Mouse (Mus musculus) spleen, adult 2 months (tissue): ENCODE results near the gene Cep164. TPM values are rescaled to one million over a fixed set of nuclear protein-coding genes. Genes with fewer than 3 reads are reported as not detected.
"Not testable (repeated sequence)": the region's sequence is repeated elsewhere in the genome, so short reads cannot be mapped to it uniquely, and the experiment has no call there.

Source experiments
- DNase-seq, 2 experiments: peaks; one replicate each; pipeline versions ENCODE4 v3.0.0 to v3.0.0-alpha.2; 2012 to 2021; ENCODE audit warnings: low spot score in 2 of 2, low read depth in 1 of 2
- H3K27ac ChIP-seq: fragments of 200-500 bp; 2 replicates; pipeline ENCODE4 v1.5.1; 2012; ENCODE audit warnings: low read length, inconsistent platforms; ENCODE audit not compliant: insufficient read depth
- H3K27me3 ChIP-seq: fragments of 200-500 bp; 2 replicates; pipeline ENCODE4 v1.6.1; 2012; ENCODE audit warnings: mild to moderate bottlenecking, moderate library complexity, low read length, inconsistent platforms; ENCODE audit not compliant: control insufficient read depth, insufficient read depth
- H3K36me3 ChIP-seq: fragments of 200-500 bp; 2 replicates; pipeline ENCODE4 v1.6.1; 2012; ENCODE audit warnings: mild to moderate bottlenecking, low read length, inconsistent platforms; ENCODE audit not compliant: control insufficient read depth, insufficient read depth
- H3K4me1 ChIP-seq: fragments of 200-500 bp; 2 replicates; pipeline ENCODE4 v1.6.1; 2011; ENCODE audit warnings: inconsistent platforms; ENCODE audit not compliant: control insufficient read depth, insufficient read depth, insufficient read length
- H3K4me3 ChIP-seq: fragments of 200-500 bp; 2 replicates; pipeline ENCODE4 v1.5.1; 2011; ENCODE audit warnings: mild to moderate bottlenecking, inconsistent platforms; ENCODE audit not compliant: insufficient read depth, insufficient read length; ENCODE audit errors: extremely low read depth
- CTCF ChIP-seq: fragments of 200-500 bp; IDR thresholded peaks from 2 replicates; pipeline ENCODE4 v1.5.1; 2011; ENCODE audit warnings: mild to moderate bottlenecking, inconsistent platforms; ENCODE audit not compliant: insufficient read depth, insufficient read length, insufficient replicate concordance; ENCODE audit errors: extremely low read depth
- POLR2A ChIP-seq: fragments of 200-500 bp; IDR thresholded peaks from 2 replicates; pipeline ENCODE4 v1.6.1; 2011; ENCODE audit warnings: low read depth, low read length, inconsistent platforms
- WGBS: fragments of 180-500 bp; shearing (Covaris S2); methylation state at CpG from one replicate; pipeline ENCODE4 v1.1.7; 2018; 5-methylcytosine and 5-hydroxymethylcytosine counted together
- polyA plus RNA-seq: library from polyadenylated mRNA; depleted of rRNA; stranded (reverse); fragments of >200 nt; gene quantifications from 2 replicates; pipeline ENCODE4 v1.2.3, GENCODE M21; 2012

Gene Cep164
- polyA plus RNA-seq, 1 experiment, result 19.6 TPM

DNA sequence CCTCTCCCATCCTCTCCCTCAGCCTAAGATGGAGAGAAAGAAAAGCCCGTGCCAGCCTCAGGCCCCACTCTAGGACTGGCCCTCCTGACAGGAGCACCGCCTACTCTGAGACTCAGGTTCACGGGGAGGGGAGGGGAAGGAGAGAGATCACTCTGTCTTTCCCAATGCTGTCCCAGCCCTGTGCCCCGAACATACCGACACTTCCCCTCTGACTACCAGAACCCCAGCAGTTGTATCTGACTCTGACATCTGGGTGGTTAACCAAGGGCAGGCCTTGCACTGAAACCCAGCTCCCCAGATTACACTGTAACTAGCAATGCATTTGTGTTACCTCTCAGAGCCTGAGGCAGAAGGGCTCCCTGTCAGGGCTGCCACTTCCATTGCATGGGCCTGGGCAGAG is 40.1 kb downstream of the Cep164 start:
- 64% methylated on average over 5 of the region's 5 CpGs for WGBS
- H3K27ac ChIP-seq, result no peak overlapping the region
- H3K4me1 ChIP-seq, result no peaks in the 10 kb centered on the region; the same call in 1 of the 2 replicates
- H3K36me3 ChIP-seq, result no peaks in the 10 kb centered on the region
- TF ChIP-seq POLR2A (no peak), CTCF (no peak)
- no peaks in the 10 kb centered on the region for H3K27me3 ChIP-seq
- no peak for DNase-seq
- H3K4me3 ChIP-seq, result no peak overlapping the region

DNA sequence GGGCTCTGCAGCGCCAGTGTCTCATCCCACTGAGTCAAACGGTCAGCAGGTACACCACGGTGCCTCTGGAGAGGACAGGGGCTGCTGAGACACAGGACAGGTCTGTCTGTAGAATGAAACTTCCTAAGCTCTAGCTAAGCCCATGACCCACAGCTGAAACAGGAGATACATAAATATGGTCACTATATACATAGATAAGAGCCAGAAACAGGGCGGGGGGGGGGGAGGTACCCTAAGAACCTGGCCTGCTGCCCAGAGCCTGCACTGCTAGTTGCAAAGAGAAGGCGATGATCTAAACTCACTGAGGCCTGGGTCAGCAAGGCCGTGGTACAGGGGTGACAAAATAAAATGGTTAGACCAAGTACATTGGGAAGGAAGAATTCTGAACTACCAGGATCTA is 40.9 kb downstream of the Cep164 start:
- Histone ChIP-seq H3K27me3 (no peaks in the 10 kb centered on the region), H3K4me1 (no peaks in the 10 kb centered on the region; the same call in 1 of the 2 replicates), H3K4me3 (no peak overlapping the region), H3K27ac (peak overlapping the region; percentile 46; the same call in 1 of the 2 replicates), H3K36me3 (no peaks in the 10 kb centered on the region)
- WGBS, result 79% methylated on average over 6 of the region's 6 CpGs
- no peak for DNase-seq
- TF ChIP-seq CTCF (no peak), POLR2A (no peak)

DNA sequence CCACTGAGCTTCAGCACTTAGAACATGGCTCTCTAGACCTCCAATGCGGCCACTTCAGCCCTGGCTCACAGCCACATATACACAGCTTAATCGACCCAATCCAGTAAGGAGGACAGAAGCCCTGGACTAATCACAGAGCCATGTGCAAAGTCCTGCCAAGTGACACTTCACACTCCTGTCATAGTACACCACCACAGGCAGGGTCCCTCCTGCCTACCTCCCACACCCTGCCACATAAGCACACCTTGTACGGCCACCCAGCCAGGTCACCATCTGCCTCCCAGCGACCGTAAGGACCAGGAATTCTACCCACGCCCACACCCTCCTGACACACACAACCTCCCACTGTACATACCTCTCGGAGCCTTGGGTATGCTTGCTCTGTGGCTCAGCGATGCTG is 41.4 kb downstream of the Cep164 start:
- WGBS, result 93% methylated on average over 8 of the region's 8 CpGs
- Histone ChIP-seq H3K27ac (peak overlapping the region; percentile 46; the same call in 1 of the 2 replicates), H3K36me3 (no peaks in the 10 kb centered on the region), H3K4me1 (no peaks in the 10 kb centered on the region; the same call in 1 of the 2 replicates), H3K4me3 (no peak overlapping the region), H3K27me3 (no peaks in the 10 kb centered on the region)
- no peak for DNase-seq
- TF ChIP-seq CTCF (no peak), POLR2A (no peak)

DNA sequence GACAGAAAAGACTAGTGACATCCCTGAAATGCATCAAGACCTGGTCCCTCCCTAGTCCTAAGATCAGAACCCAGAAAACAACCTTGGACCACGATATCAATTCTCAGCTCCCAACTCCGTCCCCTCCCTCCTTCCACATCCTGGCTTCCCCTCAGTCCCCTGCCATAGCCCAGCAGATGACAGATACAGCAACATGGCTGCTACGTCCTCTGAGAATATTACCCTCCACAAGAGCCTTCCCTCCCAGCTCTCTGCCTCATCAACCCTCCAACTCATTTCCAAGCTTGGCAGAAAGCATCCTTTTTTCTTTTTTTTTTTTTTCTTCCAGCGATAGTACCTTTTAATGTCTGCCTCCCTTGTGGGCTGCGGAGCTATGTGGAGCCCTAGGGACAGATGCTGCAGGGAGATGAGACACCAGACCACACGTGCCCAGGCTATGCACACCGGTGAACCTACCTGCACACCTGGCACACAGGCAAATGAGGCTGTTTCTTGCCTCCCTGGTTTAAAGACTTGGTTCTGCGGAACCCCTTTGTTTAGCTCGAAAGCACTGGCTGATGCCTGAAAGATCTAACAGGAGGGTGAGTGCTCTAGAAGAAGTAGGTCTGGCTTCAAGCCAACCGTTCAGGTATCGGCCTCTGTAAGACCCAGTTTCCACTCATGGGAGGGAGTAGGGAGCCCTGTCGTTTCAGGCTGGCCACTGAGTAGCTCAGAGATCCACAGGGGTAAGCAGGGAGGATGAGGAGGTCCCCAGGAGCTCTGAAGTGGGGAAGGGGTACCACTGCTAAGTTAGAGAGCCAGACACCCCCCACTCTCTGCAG is 45.0 kb downstream of the Cep164 start:
- H3K36me3 ChIP-seq, result peaks cover 6% of the 10 kb centered on the region
- H3K27ac ChIP-seq, result no peak overlapping the region
- no peaks in the 10 kb centered on the region for H3K27me3 ChIP-seq
- WGBS, result 87% methylated on average over 12 of the region's 12 CpGs
- DNase-seq, result no peak
- no peak overlapping the region for H3K4me3 ChIP-seq
- TF ChIP-seq POLR2A, result no peak
- no peak for TF ChIP-seq CTCF
- no peaks in the 10 kb centered on the region for H3K4me1 ChIP-seq

DNA sequence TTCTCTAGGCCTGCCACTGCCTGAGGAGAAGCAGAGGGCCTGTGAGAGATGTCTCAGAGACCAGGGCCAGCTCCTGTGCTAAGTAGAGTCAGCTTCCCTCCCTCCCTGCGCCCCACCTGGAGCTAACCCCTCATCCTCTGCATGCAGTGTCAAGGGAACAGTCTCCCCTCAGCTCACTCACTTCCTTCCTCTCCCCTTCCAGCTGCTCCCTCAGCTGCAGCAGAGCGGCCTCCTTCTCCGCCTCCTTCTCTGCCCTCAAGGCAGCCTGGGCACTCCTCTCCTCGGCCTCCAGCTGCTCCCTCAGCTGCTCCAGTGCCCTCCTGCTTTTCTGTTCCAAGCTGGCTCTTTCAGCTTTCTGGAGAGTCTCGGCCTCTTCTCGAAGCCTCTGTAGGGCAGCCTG is 49.3 kb downstream of the Cep164 start:
- Histone ChIP-seq H3K4me3 (no peak overlapping the region), H3K36me3 (peaks cover 17% of the 10 kb centered on the region), H3K27ac (no peak overlapping the region), H3K27me3 (no peaks in the 10 kb centered on the region), H3K4me1 (no peaks in the 10 kb centered on the region)
- DNase-seq, result no peak
- 34% methylated on average over 5 of the region's 6 CpGs for WGBS
- no peak for TF ChIP-seq CTCF
- TF ChIP-seq POLR2A, result no peak

DNA sequence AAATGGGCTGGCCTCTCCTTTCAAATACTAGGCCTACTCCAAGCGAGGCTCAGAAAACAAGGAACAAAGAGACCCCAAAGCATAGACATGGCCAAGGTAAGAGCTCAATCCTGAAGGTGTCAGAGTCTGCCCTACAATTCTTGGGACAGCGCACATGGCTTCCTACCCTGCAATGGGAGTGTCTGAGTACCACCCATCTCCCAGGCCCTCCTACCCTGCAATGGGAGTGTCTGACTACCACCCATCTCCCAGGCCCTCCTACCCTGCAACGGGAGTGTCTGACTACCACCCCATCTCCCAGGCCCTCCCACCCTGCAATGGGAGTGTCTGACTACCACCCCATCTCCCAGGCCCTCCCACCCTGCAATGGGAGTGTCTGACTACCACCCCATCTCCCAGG is 52.3 kb downstream of the Cep164 start:
- not testable (repeated sequence) for H3K4me3 ChIP-seq, H3K27ac ChIP-seq, H3K4me1 ChIP-seq, H3K27me3 ChIP-seq, DNase-seq
- 84% methylated on average over 3 of the region's 3 CpGs for WGBS
- peaks cover 25% of the 10 kb centered on the region for H3K36me3 ChIP-seq

DNA sequence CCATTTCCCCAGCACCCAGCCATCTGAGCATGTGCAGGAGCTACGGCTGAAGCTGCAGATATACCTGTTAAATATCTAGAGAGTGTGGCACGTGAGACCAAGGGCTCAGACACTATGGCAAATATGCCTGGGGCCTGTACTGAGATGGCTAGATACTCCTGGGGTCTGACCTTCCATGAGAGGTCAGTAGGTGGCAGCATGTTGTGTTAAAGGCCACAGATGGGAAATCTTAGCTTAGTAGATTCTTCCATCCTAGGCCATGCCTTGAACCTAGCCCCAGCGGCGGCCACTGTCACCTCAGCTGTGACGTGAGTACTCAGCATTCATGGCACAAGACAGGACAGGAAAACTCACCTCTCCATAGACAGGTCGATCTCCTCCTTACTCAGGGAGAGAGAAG is 54.4 kb downstream of the Cep164 start:
- Histone ChIP-seq H3K27ac (no peak overlapping the region), H3K4me3 (no peak overlapping the region), H3K4me1 (no peaks in the 10 kb centered on the region), H3K27me3 (no peaks in the 10 kb centered on the region), H3K36me3 (peaks cover 24% of the 10 kb centered on the region)
- TF ChIP-seq CTCF (no peak), POLR2A (no peak)
- DNase-seq, result no peak
- 86% methylated on average over 6 of the region's 6 CpGs for WGBS
